Mouse (Mus musculus): ENCODE results near the gene Zfp1.

Zfp1 gene

GRCm38 (mm10) chr8:111676237-111676636, 33.0 kb downstream of the Zfp1 start:
- peak; percentile 23 for DNase-seq (ENCODE audit: low read depth, low spot score)

GRCm38 (mm10) chr8:111678111-111678510, 34.9 kb downstream of the Zfp1 start:
- peak; percentile 89 for DNase-seq (ENCODE audit: low read depth, low spot score)

GRCm38 (mm10) chr8:111678848-111679247, 35.6 kb downstream of the Zfp1 start:
- DNase-seq (ENCODE audit: low read depth, low spot score), result no peak

- no peak for DNase-seq (ENCODE audit: low read depth, low spot score)
Measured at GRCm38 (mm10) chr8:111680423-111681028, 37.3 kb downstream of the Zfp1 start.

- DNase-seq (ENCODE audit: low read depth, low spot score), result no peak
Measured at GRCm38 (mm10) chr8:111681153-111681552, 38.0 kb downstream of the Zfp1 start.

- no peak for DNase-seq (ENCODE audit: low read depth, low spot score)
Measured at GRCm38 (mm10) chr8:111682521-111682920, 39.3 kb downstream of the Zfp1 start.

- no peak for DNase-seq (ENCODE audit: low read depth, low spot score)
Measured at GRCm38 (mm10) chr8:111686881-111687280, 43.7 kb downstream of the Zfp1 start.

GRCm38 (mm10) chr8:111690960-111691445, 47.8 kb downstream of the Zfp1 start, which contains the start of gene Ctrb1:
Ctrb1 (minus strand) TSS chr8:111691010.
- DNase-seq (ENCODE audit: low read depth, low spot score), result no peak

GRCm38 (mm10) chr8:111693261-111693741, 50.1 kb downstream of the Zfp1 start:
- no peak for DNase-seq (ENCODE audit: low read depth, low spot score)

- no peak for DNase-seq (ENCODE audit: low read depth, low spot score)
Measured at GRCm38 (mm10) chr8:111695441-111695840, 52.2 kb downstream of the Zfp1 start.

GRCm38 (mm10) chr8:111697655-111698054, 54.5 kb downstream of the Zfp1 start:
- no peak for DNase-seq (ENCODE audit: low read depth, low spot score)

GRCm38 (mm10) chr8:111699035-111699434, 55.8 kb downstream of the Zfp1 start:
- no peak for DNase-seq (ENCODE audit: low read depth, low spot score)

- no peak for DNase-seq (ENCODE audit: low read depth, low spot score)
Measured at GRCm38 (mm10) chr8:111700201-111700600, 57.0 kb downstream of the Zfp1 start.

- DNase-seq (ENCODE audit: low read depth, low spot score), result no peak
Measured at GRCm38 (mm10) chr8:111700740-111701139, 57.5 kb downstream of the Zfp1 start.

- DNase-seq (ENCODE audit: low read depth, low spot score), result no peak
Measured at GRCm38 (mm10) chr8:111701380-111701779, 58.2 kb downstream of the Zfp1 start.

- DNase-seq (ENCODE audit: low read depth, low spot score), result no peak
Measured at GRCm38 (mm10) chr8:111704585-111704984, 61.4 kb downstream of the Zfp1 start.

GRCm38 (mm10) chr8:111705222-111705621, 62.0 kb downstream of the Zfp1 start:
- no peak for DNase-seq (ENCODE audit: low read depth, low spot score)

GRCm38 (mm10) chr8:111705699-111706098, 62.5 kb downstream of the Zfp1 start:
- no peak for DNase-seq (ENCODE audit: low read depth, low spot score)

GRCm38 (mm10) chr8:111708265-111708664, 65.1 kb downstream of the Zfp1 start:
- no peak for DNase-seq (ENCODE audit: low read depth, low spot score)

GRCm38 (mm10) chr8:111709223-111709622, 66.0 kb downstream of the Zfp1 start:
- DNase-seq (ENCODE audit: low read depth, low spot score), result no peak

GRCm38 (mm10) chr8:111710777-111711485, 67.7 kb downstream of the Zfp1 start:
- no peak for DNase-seq (ENCODE audit: low read depth, low spot score)

GRCm38 (mm10) chr8:111712135-111712534, 68.9 kb downstream of the Zfp1 start:
- DNase-seq (ENCODE audit: low read depth, low spot score), result no peak

- peak; percentile 78 for DNase-seq (ENCODE audit: low read depth, low spot score)
Measured at GRCm38 (mm10) chr8:111712588-111712987, 69.4 kb downstream of the Zfp1 start.
